Mouse (Mus musculus) hindbrain, embryonic 10.5 days (tissue): Measurements from ENCODE around the gene Ubxn11. TPM values are rescaled to one million over a fixed set of nuclear protein-coding genes. Genes with fewer than 3 reads are reported as not detected.
"Not testable (repeated sequence)": the region's sequence is repeated elsewhere in the genome, so short reads cannot be mapped to it uniquely, and the experiment has no call there.

ENCODE experiments used
- DNase-seq: peaks from one replicate; pipeline ENCODE4 v3.0.0-alpha.2; 2017; ENCODE audit warnings: low spot score
- H3K27ac ChIP-seq: fragments of 300-500 bp; sonication (generic); 2 replicates; pipeline ENCODE4 v1.5.1; 2016; ENCODE audit warnings: mild to moderate bottlenecking, moderate library complexity
- H3K27me3 ChIP-seq: fragments of 300-500 bp; sonication (generic); 2 replicates; pipeline ENCODE4 v1.6.1; 2016; ENCODE audit warnings: mild to moderate bottlenecking; ENCODE audit not compliant: poor library complexity, insufficient read depth, severe bottlenecking
- H3K36me3 ChIP-seq: fragments of 300-500 bp; sonication (generic); 2 replicates; pipeline ENCODE4 v1.6.1; 2016; ENCODE audit warnings: mild to moderate bottlenecking, moderate library complexity
- H3K4me1 ChIP-seq: fragments of 300-500 bp; sonication (generic); replicated peaks from 2 replicates; pipeline ENCODE4 v1.6.1; 2016; ENCODE audit warnings: mild to moderate bottlenecking
- H3K4me3 ChIP-seq: fragments of 300-500 bp; sonication (generic); 2 replicates; pipeline ENCODE4 v1.5.1; 2016; ENCODE audit warnings: mild to moderate bottlenecking, moderate library complexity
- H3K9me3 ChIP-seq: fragments of 300-500 bp; sonication (generic); 2 replicates; pipeline ENCODE4 v1.6.1; 2016; ENCODE audit warnings: mild to moderate bottlenecking, moderate library complexity
- WGBS: fragments of 180-500 bp; shearing (Covaris S2); methylation state at CpG from one replicate; pipeline ENCODE4 v1.1.7; 2016; 5-methylcytosine and 5-hydroxymethylcytosine counted together
- polyA plus RNA-seq: library from polyadenylated mRNA; unstranded; fragments of >200 nt; fragmentation: Nextera tagmentation; extraction: Ambion mirVana; gene quantifications from 2 replicates; pipeline ENCODE4 v1.2.1, GENCODE M21; 2016

The Ubxn11 gene
- polyA plus RNA-seq, 1 experiment from 2014 or later = 11.2 TPM

GRCm38 (mm10) chr4:134149389-134149788 lies 47.0 kb downstream of the Ubxn11 start:
- H3K27ac ChIP-seq = no peak overlapping the region
- H3K27me3 ChIP-seq = no peaks in the 10 kb centered on the region
- no peaks in the 10 kb centered on the region for H3K9me3 ChIP-seq
- no peak for DNase-seq
- H3K4me3 ChIP-seq = no peak overlapping the region
- H3K4me1 ChIP-seq = no peaks in the 10 kb centered on the region
- WGBS = 91% methylated on average over 4 of the region's 4 CpGs
- peaks cover 93% of the 10 kb centered on the region for H3K36me3 ChIP-seq

- Histone ChIP-seq H3K9me3 (no peaks in the 10 kb centered on the region), H3K27ac (no peak overlapping the region), H3K36me3 (peaks cover 89% of the 10 kb centered on the region), H3K27me3 (no peaks in the 10 kb centered on the region), H3K4me3 (no peak overlapping the region), H3K4me1 (no peaks in the 10 kb centered on the region)
- WGBS = 91% methylated on average over 3 of the region's 3 CpGs
- no peak for DNase-seq
These were observed 49.7 kb downstream of the Ubxn11 start for GRCm38 (mm10) chr4:134152112-134152511.

- no peaks in the 10 kb centered on the region for H3K4me1 ChIP-seq
- DNase-seq = no peak
- no peak overlapping the region for H3K4me3 ChIP-seq
- peaks cover 74% of the 10 kb centered on the region for H3K36me3 ChIP-seq
- no peak overlapping the region for H3K27ac ChIP-seq
- H3K9me3 ChIP-seq = no peaks in the 10 kb centered on the region
- WGBS = 95% methylated on average over 3 of the region's 3 CpGs
- H3K27me3 ChIP-seq = no peaks in the 10 kb centered on the region
These were observed 51.3 kb downstream of the Ubxn11 start for GRCm38 (mm10) chr4:134153656-134154055.

- no peak for DNase-seq
- H3K36me3 ChIP-seq = peaks cover 67% of the 10 kb centered on the region
- 96% methylated on average over 3 of the region's 3 CpGs for WGBS
These were observed 52.0 kb downstream of the Ubxn11 start for GRCm38 (mm10) chr4:134154354-134154753.

GRCm38 (mm10) chr4:134155531-134155930 lies 53.2 kb downstream of the Ubxn11 start:
- Histone ChIP-seq H3K4me3 (no peak overlapping the region), H3K36me3 (peaks cover 57% of the 10 kb centered on the region), H3K27me3 (peaks cover 5% of the 10 kb centered on the region), H3K4me1 (no peaks in the 10 kb centered on the region), H3K9me3 (no peaks in the 10 kb centered on the region), H3K27ac (no peak overlapping the region)
- 88% methylated on average over 6 of the region's 6 CpGs for WGBS
- DNase-seq = no peak

More at GRCm38 (mm10) chr4:134154354-134154753, 52.0 kb downstream of the Ubxn11 start:
- H3K4me1 ChIP-seq = no peaks in the 10 kb centered on the region
- no peak overlapping the region for H3K27ac ChIP-seq
- no peaks in the 10 kb centered on the region for H3K9me3 ChIP-seq
- H3K4me3 ChIP-seq = no peak overlapping the region
- peaks cover 5% of the 10 kb centered on the region for H3K27me3 ChIP-seq

- H3K27me3 ChIP-seq = peaks cover 5% of the 10 kb centered on the region
- H3K4me1 ChIP-seq = no peaks in the 10 kb centered on the region
- H3K27ac ChIP-seq = no peak overlapping the region
- no peak for DNase-seq
- no peak overlapping the region for H3K4me3 ChIP-seq
- H3K36me3 ChIP-seq = peaks cover 52% of the 10 kb centered on the region
- WGBS = 92% methylated on average over 10 of the region's 10 CpGs
- no peaks in the 10 kb centered on the region for H3K9me3 ChIP-seq
These were observed 53.6 kb downstream of the Ubxn11 start for GRCm38 (mm10) chr4:134155961-134156465.

GRCm38 (mm10) chr4:134156744-134157143 lies 54.4 kb downstream of the Ubxn11 start:
- no peak overlapping the region for H3K27ac ChIP-seq
- H3K36me3 ChIP-seq = peaks cover 45% of the 10 kb centered on the region
- H3K9me3 ChIP-seq = no peaks in the 10 kb centered on the region
- peaks cover 5% of the 10 kb centered on the region for H3K27me3 ChIP-seq
- no peak for DNase-seq
- H3K4me1 ChIP-seq = no peaks in the 10 kb centered on the region
- 72% methylated on average over 8 of the region's 8 CpGs for WGBS
- no peak overlapping the region for H3K4me3 ChIP-seq

- Histone ChIP-seq H3K4me1 (no peaks in the 10 kb centered on the region), H3K4me3 (no peak overlapping the region), H3K27me3 (peaks cover 5% of the 10 kb centered on the region), H3K36me3 (peaks cover 37% of the 10 kb centered on the region), H3K27ac (no peak overlapping the region), H3K9me3 (no peaks in the 10 kb centered on the region)
- 88% methylated on average over 2 of the region's 2 CpGs for WGBS
- DNase-seq = no peak
These were observed 55.2 kb downstream of the Ubxn11 start for GRCm38 (mm10) chr4:134157558-134157957.

GRCm38 (mm10) chr4:134158774-134159173 lies 56.4 kb downstream of the Ubxn11 start:
- H3K4me1 ChIP-seq = no peaks in the 10 kb centered on the region
- no peak overlapping the region for H3K4me3 ChIP-seq
- DNase-seq = no peak
- H3K27me3 ChIP-seq = peaks cover 5% of the 10 kb centered on the region
- no peak overlapping the region for H3K27ac ChIP-seq
- no peaks in the 10 kb centered on the region for H3K9me3 ChIP-seq
- 85% methylated on average over 6 of the region's 6 CpGs for WGBS
- peaks cover 25% of the 10 kb centered on the region for H3K36me3 ChIP-seq

GRCm38 (mm10) chr4:134160071-134160470 lies 57.7 kb downstream of the Ubxn11 start:
- H3K9me3 ChIP-seq, H3K27ac ChIP-seq, H3K4me1 ChIP-seq, H3K27me3 ChIP-seq: not testable (repeated sequence)
- peak; percentile 48 for DNase-seq
- Histone ChIP-seq H3K36me3 (peaks cover 20% of the 10 kb centered on the region), H3K4me3 (peak overlapping the region; percentile 56)
- 10% methylated on average over 30 of the region's 30 CpGs for WGBS

- Histone ChIP-seq H3K27me3 (no peaks in the 10 kb centered on the region), H3K27ac (no peak overlapping the region), H3K4me1 (no peaks in the 10 kb centered on the region), H3K9me3 (no peaks in the 10 kb centered on the region), H3K4me3 (no peak overlapping the region), H3K36me3 (peaks cover 42% of the 10 kb centered on the region)
- DNase-seq = no peak
- 95% methylated on average over 6 of the region's 6 CpGs for WGBS
These were observed 62.2 kb downstream of the Ubxn11 start for GRCm38 (mm10) chr4:134164591-134164990.

- WGBS = 84% methylated on average over 6 of the region's 6 CpGs
- no peak for DNase-seq
- Histone ChIP-seq H3K27me3 (no peaks in the 10 kb centered on the region), H3K9me3 (no peaks in the 10 kb centered on the region), H3K27ac (no peak overlapping the region), H3K36me3 (peaks cover 42% of the 10 kb centered on the region), H3K4me3 (no peak overlapping the region), H3K4me1 (no peaks in the 10 kb centered on the region)
These were observed 62.7 kb downstream of the Ubxn11 start for GRCm38 (mm10) chr4:134165024-134165423.

GRCm38 (mm10) chr4:134165548-134166465 lies 63.4 kb downstream of the Ubxn11 start:
- H3K9me3 ChIP-seq = no peaks in the 10 kb centered on the region
- no peaks in the 10 kb centered on the region for H3K4me1 ChIP-seq
- no peaks in the 10 kb centered on the region for H3K27me3 ChIP-seq
- peaks cover 48% of the 10 kb centered on the region for H3K36me3 ChIP-seq
- DNase-seq = no peak
- 91% methylated on average over 3 of the region's 3 CpGs for WGBS
- H3K27ac ChIP-seq = no peak overlapping the region
- no peak overlapping the region for H3K4me3 ChIP-seq
